Mouse (Mus musculus) testis, postnatal 14 days (tissue): ENCODE results near the gene Myh9.

Experiments
- DNase-seq: peaks from one replicate; pipeline ENCODE4 v3.0.0; 2021; ENCODE audit warnings: low spot score

The Myh9 gene

DNA sequence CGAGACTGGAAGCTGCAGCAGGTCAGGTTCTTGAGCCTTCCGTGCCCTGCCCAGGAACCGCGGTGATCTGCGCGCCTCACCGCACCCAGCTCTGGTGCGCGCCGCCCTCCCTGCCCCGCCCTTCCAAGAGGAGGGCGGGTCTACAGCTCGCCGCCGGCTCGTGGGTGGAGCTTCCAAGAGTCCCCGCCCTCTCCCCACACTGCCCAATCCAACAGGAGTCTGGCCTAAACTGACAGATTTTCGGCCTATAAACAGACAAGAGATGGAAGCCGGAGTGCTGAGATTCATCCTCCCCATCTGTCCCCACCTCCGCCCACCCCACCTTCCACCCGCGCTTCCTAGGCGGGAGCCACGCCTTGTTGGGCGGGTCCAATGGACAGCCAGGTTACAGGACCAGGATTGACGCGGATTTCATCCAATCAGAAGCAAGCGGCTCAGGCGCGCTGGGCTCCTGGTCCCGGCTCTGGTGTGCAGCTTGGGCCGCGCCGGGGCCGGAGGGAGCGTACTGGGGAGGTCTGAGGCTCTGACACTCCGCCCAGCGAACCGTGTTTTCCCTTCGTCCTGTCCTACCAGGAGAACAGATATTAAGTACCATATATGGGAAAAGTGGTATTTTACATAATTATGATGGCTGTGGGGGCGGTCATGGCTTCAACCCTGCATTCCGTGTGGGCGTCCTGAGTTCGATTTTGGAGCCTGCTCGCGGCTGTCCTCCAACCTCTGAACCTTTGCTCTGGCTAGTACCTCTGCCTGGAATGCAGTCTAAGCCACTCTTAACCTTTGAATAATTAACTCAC lies at the start of gene Myh9:
Gene Myh9, minus strand, starts transcription at position 129 of the 797 bp plus-strand sequence.
- DNase-seq = peak; percentile 99

DNA sequence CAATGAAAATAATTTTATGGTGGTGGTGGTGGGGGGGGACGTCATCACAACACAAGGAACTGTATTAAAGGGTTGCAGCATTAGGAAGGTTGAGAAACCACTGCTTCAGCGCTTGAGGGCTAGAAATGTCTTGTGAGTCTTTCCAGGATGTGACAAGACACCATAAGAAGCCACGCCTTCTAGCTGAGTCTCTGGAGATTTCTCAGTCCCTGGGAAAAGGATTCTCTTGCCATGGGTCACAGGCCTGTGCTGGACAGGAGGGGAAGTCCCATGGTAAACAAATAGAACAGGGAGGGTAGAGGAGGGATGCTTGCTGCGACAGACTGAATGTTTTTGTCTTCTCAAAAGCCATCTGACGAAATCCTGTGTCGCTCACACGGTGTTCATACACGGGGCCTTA lies 49.8 kb upstream of the Myh9 start:
- no peak for DNase-seq

DNA sequence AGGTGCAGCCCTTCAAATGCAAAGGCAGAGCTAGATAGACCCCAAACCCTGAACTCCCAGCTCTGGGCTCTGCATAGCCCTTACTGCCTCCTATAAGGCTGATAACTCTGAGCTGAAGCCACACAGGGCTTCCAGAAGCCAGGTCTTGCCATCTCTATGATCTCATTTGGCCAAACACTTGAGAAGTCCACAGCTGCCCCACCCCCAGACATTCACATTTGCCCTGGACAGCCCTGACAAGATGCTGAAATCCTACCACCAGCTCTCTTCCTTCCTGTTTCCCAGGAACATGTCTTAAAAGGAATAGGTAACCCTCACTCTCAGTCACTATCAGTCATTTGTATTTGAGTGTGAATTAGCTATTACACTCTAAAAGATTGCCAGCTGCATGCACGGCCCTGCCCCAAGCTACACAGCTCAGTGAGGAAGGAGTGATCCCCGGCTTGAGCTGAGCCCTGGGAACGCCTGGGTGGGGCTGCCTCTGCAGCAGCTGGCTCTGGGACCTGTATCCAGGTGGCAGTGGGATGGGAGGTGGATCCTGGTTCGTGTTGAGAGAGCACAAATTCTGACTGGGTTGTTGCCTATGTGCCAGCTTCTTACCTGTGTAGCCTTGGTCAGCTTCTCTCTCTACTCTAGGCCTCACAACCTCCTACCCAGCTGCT lies 47.9 kb upstream of the Myh9 start:
- no peak for DNase-seq

DNA sequence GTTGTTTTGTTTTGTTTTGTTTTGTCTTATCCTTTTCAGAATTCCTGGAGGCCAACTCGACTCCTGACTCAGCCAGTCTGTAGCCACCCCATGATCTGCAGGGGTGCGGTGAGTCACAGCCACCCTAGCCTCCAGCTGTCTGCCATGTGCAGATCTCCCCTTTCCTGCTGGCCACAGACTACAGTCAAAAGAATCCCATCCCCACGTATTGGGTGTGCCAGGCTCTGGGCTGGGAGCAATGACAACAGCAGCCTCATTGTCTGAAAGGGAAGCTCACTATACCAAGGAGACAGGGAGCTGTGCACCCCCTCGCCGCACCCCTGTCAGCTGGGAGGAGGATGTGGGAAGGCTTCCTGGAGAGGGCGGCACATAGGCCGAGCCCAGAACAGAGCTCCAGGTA lies 46.3 kb upstream of the Myh9 start:
- no peak for DNase-seq

DNA sequence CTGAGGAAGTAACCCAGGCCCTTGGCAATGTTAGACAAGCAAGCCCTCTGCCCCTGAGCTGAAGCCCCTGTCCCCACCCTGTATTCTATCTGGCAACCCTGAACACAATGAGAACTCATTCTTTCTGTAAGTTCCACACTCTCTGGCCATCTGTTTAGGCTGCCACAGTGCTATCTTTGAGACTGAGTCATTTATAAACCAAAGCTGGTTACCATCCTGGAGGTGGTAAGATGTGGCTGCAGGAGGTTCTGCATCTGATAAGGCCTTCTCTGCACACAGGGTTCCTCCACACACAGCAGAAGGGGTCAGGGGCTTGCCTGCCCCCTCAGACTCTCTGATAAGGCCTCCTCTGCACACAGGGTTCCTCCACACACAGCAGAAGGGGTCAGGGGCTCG lies 45.1 kb upstream of the Myh9 start:
- no peak for DNase-seq

DNA sequence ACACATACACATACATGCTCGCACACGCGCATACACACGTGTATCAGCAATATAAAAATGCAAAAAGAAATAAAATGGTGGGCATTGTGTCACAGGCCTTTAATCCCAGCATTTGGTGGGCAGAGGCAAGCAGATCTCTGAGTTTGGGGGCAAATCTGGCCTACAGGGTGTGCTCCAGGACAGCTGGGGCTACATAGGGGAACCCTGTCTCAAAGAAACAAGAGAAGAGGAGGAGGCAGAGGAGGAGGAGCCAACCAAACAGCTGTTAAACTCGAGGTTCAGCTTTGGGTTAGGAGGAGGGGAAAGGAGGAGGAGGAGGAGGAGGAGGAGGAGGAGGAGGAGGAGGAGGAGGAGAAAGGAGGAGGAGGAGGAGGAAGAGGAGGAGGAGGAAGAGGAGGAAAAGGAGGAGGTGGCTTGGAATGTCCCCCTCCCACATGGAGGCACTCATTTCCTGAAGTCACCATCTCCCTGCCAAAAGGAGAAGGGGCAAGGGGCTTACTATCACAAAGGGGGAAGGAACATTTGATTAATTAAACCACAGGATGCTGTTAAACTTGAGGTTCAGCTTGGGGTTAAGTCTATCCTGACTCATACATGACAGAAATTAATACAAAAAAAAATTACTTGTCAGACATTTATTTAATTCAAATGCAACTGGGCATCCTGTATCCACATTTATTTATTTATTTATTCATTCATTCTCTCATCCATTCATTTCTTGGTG lies 44.6 kb upstream of the Myh9 start:
- no peak for DNase-seq

DNA sequence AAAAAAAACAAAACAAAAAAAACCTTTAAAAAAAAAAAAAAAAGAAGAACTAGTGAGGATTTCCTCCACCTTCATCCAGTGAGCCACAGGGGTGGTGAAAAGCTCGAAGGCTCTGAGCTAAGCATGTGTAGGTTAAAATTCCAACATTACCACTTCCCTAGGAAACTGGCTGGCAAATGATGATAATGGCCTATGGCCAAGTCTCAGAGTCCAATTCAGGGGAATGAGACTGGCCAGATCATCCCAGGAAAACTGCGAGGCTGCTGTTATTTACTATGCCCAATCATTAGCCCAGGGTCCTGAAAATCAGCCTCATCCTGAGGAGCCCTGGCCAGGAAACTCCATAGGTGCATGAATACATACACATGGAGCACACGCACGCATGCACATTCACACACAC lies 44.0 kb upstream of the Myh9 start:
- no peak for DNase-seq

DNA sequence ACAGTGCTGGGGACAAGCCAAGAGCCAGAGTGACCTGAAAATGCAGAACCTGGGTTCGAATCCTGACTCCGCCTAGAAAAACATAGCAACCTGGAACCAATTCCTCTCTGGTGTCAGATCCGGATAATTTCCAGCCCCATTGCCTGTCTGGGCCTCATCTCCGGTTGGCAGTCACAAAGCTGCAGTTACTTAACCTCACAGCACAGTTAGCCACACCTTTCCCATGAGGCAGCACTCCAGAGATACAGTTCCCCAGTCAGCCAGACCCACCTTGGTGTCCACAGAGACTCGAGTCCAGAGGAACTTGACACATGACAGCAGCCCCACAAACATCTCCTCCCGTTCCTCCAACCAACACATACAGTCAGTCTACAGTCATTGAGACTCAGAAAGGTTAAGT lies 43.2 kb upstream of the Myh9 start:
- no peak for DNase-seq

DNA sequence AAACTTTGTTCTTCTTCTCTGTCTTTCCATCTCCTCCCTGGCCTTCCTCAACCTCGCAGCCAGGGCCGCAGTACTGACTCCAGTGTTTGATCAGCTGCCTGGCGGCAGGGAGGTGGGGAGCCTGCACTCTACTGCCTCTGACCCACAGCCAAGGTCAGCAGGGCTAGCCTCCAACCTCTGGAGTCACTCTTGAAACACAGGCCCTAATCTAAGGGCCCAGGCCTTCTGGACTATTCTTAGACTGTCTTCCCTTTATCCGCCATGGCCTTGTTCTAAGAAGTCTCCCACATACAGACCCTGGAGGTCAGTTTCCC lies 41.7 kb upstream of the Myh9 start:
- no peak for DNase-seq

DNA sequence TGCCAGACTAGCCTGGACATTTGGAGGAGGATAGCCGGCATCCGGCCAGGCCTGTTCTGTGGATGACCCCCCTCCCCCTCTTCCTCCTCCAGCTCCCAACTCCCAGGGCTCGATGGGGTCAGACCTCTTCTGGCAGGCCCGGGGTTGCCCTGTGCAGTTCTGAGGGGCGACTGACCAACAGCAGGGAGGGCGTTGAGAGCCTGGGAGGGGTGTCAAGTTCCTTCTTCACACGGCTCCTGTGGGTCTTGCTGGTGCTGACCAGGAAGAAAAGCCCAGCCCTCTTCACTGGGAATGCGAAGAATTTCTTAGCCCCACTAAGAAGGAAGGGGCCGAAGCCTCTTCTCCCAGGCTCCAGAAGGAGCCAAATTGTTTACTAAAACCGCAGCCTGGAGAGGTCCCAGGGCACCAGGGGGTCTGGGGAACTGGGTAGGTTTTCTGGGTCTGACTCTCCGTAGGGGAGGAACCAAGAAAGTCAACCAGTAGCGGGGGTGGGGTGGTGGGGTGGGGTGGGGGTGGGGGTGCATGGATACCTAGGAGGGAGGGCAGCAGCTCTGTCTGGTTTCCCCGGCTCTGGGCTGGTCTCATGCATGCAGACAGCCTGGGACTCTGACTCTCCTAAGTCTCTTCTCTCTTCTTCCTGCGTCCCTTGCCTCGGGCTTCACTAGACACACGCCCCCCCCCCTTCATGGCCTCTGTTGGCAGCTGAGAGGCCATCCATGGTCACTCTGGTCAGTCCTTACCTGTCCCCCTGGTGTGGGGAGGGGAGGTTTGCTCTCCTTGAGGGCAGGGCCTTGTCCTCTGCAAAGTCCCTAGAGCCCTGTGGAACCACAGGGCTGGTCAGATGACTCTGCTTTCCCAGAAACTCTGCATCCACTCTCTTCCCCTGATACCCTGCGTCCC lies 41.1 kb upstream of the Myh9 start:
- no peak for DNase-seq

DNA sequence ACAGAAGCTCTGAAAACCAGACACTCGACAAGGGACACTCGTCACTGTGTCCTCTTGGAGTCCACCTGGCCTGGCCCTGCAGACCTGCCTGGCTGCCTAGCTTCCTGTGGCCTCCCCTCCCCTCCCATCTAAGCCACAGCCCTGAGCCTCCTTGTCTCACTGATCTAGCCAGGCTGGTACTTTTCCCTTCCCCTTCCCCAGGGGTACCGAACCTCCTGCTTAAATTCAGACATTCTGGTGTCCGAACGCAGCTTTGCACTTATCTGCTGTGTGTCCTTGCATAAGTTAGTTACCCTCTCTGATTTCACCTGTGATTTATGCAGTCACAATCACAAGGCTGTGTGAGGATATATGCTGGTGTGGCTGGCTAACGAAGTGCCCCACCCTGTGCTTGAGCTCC lies 40.3 kb upstream of the Myh9 start:
- no peak for DNase-seq

DNA sequence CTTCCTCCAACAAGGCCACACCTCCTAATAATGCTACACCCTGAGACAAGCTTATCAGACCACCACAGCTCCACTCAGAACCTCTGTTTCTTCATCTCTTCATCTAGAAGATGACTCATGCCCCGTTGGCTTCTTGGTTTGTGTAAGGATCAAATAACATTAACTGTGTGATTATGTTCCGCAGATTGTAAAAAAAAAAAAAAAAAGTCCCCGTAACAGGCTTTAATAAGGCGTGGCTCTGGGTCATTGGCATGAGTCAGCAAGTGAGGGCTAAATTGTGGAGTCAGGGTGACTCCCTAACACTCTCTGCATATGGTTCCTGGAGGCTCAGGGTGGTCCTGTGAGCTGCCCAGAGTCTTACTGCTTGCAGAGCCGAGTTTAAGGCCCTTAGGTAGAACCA lies 39.7 kb upstream of the Myh9 start:
- DNase-seq = no peak

DNA sequence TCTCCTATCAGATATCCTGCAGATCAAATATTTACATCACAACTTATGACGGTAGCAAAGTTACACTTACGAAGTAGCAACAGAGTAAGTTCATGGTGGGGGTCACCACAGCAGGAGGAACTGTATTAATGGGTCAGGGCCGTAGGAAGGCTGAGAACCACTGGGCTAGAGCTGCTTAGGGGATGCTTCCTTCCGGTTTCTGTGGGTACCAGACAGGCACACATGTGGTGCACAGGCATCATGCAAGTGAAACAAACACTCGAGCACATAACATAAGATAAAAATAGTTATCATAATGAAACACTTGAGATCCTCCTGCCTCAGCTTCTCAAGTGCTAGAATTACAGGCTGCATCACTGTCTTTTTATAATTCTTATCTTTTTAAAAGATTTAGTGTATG lies 38.8 kb upstream of the Myh9 start:
- no peak for DNase-seq

DNA sequence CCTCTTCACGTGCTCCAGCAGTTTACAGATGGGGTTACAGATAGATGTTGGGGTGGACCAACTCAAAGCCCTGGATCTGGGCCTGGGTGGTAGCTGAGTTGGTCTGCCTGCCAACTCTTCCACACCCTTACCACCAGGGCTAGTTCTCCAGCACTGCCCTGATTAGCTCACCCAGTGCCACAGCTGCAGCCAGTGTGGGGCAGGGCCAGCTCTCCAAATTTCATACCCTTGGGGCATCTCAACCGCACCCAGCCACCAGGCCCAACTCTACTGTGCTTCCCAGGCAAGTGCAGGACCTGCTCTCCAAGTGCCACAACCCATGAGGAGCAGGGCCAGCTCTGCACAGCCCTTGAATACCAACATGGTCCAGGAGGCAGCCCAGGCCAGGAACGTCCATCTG lies 37.8 kb upstream of the Myh9 start:
- no peak for DNase-seq

DNA sequence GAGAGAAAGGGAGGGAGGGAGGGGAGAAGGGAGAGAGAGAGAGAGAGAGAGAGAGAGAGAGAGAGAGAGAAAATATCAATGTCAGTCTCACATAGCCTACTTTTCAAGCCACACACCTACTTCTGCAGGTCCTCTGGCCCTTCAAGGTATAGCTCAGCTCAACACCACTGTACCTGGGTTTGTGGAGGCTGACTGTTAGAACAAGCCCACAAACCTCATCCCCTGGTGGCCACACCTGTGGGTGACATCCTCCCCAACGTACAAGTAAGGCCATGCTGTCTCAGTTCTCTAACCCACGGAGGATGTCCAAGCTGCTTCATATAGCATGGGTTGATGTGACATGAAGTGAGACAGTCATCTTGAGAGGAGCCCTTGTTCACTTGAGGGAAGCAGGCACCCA lies 35.2 kb upstream of the Myh9 start:
- no peak for DNase-seq

DNA sequence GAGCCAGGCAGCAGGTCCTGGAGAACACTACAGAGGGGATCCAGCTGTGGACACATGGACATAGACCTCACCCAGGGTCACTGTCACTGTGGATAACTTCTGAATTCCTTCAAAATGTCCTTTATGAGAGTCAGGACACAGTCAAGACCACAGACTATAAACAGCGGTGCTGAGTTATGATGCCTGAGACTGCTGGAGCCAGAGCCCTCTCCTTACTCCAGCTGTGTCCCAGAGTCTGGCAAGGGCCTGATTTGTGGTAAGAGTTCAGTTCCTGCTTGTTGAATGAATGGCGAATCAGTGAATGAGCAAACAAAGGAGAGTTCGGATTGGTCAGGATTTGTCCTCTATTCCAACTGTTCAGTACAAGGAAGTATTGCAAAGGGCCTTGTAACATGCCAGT lies 34.7 kb upstream of the Myh9 start:
- no peak for DNase-seq

DNA sequence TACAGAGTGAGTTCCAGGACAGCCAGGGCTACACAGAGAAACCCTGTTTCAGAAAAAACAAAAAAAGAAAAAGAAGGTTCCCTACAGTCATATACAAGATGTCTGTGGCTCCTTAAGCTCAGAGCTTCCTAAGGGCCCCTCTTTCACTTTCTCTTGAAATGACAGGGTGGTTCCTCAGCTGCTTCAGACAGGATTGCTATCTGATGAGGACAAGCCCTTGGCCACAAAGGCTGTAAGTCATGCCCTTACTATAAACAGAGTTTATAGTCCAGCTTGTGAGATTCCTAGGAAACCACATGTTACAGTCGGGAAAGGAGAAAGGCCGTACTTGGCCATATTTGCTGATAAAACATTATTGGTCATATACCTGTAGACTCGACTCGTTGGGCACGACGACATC lies 34.0 kb upstream of the Myh9 start:
- DNase-seq = no peak

DNA sequence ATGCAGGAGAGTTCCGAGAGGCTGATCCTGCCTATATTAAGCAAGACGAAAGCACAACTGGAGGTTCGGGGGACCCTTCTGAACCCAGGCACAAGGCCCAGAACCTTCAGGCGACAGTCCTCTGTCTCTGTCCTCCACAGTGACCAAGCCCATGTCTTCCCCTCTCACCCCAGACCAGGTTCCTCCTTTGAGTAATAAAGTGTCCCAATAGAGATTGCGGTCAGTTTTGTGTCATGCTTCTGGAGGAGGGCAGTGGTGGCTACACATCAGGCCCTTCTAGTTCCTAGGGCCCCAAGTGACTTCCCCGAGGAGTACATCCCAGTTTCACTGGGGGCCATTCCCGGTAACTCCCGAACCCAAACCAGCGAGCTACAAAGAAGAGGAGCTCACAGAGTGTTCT lies 32.8 kb upstream of the Myh9 start:
- DNase-seq = no peak

DNA sequence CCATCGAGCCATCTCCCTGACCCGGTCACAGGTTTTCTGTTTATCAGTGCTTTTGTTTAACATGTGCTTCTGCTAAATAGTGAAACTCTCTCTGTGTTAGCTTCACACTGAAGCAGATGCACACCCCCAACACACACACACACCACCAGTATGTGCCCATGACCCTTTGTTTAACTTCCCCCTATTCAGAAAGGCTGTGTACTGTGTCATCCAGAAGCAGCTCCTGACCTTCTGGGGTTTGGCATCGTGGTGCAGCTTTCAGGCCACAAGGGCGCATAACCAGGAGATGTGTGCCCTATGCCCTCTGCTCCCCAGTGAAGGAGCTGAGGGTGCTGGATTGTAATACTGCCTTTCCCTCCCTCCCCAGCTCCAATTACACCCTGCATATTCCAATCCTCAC lies 32.3 kb upstream of the Myh9 start:
- DNase-seq = no peak

DNA sequence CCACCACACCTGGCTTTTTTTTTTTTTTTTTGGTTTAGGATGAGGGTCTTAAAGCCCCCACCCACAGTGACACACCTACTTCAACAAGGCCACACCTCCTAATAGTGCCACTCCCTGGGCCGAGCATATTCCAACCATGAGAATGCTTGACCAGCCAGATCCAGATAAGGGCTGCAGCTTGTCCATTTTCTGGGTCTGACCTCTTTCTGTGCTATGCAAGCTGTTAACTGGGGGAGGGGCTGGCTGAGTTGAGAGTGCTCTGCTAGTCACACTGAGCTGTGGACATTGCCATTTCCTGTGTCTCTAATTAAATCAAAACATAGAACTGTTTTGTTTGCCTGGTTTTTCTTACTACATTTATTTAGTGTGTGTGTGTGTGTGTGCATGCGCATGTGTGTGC lies 31.6 kb upstream of the Myh9 start:
- no peak for DNase-seq

DNA sequence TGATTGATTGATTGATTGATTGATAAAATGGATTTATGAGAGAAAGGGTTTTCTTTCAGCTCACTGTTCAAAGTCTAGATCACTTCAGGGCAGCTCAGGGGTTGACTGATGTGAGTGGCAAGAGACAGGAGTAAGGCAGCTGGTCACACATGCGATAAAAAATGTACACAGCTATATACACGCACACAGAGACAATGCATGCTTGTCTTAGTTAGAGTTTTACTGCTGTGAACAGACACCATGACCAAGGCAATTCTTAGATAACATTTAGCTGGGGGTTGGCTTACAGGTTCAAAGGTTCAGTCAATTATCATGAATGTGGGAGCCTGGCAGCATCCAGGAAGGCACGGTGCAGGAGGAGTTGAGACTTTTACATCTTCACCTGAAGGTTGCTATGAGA lies 31.0 kb upstream of the Myh9 start:
- DNase-seq = no peak

DNA sequence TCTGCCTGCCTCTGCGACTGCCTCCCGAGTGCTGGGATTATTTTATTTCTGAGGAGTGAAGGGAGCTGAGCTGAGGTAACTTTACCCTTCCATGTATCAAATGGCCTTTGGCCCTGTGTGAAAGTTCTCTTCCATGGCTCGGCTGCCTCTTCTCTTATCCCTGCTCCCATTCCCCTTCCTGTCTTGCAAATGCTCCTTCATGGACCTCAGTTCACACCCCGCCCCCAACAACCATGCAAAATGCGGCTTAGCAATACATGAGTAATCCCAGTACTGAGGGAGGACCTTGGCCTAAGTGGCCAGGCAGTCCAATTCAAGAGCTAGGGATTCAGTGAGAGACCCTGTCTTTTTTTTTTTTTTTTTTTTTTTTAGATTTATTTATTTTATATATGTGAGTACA lies 26.4 kb upstream of the Myh9 start:
- no peak for DNase-seq
